Mouse (Mus musculus): Measurements from ENCODE around the gene Prkce. TPM values are rescaled to one million over a fixed set of nuclear protein-coding genes. Genes with fewer than 3 reads are reported as not detected.

Prkce gene
- total RNA-seq, 1 experiment from 2014 or later: 6.4 TPM

DNA sequence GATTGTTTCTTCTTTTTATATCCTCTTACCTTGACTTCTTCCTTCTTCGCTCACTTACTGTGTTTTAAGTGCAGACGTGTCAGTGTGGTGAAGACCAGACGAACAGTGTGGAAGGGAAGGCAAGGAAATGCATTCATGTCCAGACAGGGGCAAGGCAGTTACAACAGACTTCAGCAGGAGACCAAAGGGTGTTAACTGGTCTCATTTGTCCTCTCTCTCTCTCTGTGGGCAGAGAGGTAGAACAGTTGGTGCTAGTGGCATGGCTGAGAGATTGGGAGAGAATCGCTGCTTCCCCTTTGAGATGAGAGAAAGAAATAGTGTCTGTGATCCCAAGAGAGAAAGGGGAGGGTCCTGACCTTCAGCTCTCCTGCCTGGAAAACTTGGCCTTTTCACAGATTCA, 186.5 kb downstream of the Prkce start:
- peak; percentile 43 for ATAC-seq (replicated peaks; ENCODE audit: low read depth, poor library complexity, severe bottlenecking)

DNA sequence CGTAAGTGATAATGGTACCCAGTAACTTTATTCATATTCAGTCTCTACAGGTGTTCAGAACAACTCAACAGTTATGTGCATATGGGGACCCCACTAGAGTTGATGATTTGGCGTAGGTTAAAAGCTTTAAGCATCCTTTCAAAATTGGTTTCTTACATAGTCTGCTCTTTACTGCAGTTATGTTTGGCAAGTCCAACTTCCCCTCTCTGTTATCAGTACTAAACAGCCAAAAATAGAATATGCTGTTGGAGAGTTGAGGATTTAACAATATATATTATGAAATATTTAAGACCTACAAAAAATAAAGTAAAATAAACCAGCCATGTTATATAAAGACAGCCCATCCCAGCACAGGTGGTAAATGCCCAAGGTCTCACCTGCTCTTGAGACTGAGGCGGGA, 187.3 kb downstream of the Prkce start:
- no peak for ATAC-seq (replicated peaks; ENCODE audit: low read depth, poor library complexity, severe bottlenecking)

DNA sequence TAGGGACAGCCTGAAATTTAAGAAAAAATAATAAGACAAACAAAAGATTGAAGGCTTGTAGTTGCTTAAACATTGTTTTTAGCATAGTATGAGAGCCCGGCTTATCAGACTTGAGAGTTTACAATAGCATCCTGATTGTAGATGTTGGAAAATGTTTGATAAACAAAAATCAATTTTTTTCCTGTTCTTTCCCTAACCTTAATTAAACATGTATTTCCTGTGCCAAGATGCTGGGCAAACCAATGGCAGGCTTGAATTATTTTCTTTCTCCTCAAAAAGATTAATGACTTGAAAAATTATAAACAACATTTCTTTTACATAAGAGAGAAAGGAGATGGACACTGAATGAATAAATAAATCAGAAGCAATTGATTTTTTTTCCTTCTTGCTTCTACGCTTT, 187.7 kb downstream of the Prkce start:
- no peak for ATAC-seq (replicated peaks; ENCODE audit: low read depth, poor library complexity, severe bottlenecking)

DNA sequence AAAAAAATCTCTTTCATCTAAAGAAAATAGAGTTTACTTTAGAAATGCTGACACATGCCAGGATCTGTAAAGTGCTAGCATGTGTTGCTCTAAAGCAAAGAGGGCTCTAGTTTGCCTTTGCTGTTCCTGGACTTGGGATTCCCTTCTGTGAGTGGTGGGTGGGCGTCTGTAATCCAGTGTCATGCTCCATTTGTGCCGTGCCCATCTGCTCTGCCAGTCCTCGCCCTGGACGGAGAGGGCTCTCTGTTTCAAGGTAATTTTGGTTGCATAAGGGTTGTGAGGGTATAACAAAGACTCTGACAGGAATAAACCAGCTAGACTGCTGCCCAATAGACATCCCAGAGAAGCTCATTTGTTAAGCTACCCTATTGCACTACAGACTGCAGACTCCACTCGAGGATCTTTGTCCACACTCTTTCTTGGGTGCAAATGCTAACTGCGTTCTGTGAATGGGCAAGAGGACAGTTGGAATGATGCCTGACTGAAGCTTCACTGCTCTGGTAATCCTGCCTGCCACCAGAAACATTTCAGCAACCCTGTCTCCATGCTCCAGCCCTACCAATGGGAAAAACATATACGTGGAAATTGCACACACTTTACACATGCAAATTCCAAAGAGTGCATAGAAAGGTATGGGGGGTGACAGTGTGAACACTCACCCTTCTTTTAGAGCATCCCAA, 188.3 kb downstream of the Prkce start:
- no peak for ATAC-seq (replicated peaks; ENCODE audit: low read depth, poor library complexity, severe bottlenecking)

DNA sequence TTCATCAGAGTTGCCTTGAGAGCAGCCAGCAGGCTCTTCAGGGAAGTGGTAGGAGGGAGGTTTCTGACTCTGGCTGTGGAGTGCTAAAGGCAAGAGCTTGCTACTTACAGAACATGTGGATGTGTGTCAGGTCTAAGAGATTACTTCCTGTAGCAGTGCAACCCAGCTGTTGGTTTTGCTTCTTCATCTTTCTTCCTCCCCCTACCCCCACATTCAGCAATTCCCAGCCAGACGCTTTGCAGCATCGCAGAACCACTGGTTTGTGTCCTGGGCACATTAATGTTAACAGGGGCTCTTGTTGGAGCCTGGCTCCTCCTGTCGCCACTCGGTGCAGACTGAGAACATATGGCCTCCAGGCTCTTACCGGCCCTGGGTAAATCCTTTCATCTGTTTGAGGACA, 190.8 kb downstream of the Prkce start:
- ATAC-seq (replicated peaks; ENCODE audit: low read depth, poor library complexity, severe bottlenecking): peak; percentile 45

DNA sequence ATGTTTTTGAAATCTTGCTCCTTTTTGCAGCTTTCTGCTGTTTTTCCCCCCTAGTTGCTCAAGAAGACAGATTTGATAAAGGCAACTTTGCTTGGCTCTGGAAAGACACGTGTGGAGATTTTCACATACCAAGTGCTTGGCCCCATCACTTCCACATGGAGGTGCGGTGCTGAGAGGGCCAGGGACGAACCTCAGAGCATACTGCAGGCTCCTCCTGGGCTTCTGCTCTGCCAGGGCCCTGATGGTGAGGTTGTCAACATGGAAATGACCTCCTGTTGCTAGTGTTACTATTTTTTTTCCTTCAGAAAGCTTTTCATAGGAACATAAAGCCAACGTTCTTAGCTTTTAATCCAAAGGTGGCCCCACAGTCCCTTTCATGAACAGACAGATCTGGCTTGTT, 191.3 kb downstream of the Prkce start:
- ATAC-seq (replicated peaks; ENCODE audit: low read depth, poor library complexity, severe bottlenecking): no peak

DNA sequence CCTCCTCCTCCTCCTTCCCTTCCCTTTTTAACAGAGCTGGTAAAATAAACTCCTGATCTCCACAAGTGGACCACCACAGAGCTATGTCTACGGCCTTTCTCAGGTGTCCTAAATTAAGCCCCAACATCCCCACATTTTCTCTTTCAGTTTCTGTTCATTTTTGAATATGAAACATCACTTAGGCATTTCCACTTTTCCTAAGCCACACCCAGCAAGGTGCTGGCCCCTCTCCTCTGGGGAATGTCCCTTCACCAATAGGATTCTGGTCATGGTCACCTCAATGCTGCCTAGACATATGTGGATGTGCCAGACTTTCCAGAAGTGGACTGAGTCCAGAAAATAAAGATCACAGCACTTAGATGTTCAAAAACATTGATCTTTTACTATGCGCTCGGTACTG, 193.3 kb downstream of the Prkce start:
- ATAC-seq (replicated peaks; ENCODE audit: low read depth, poor library complexity, severe bottlenecking): no peak

DNA sequence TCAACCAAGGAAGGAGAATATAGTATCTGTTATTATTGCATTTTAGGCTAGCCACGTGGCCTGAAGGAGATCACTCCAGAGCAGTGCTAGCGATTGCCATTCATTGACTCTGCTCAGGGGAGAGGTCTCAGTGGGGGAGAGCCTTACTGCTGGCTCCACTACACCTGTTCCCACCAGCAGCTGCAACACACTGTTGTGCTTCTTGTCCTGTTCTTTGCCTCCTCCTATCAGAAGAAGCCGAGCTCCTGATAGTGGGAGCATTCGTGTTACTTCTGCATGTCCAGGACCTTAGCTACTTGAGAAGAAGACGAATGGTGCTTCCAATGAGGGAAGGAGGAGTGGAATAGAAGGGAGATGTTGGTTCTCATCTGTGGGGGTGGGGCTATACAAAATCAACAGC, 195.8 kb downstream of the Prkce start:
- no peak for ATAC-seq (replicated peaks; ENCODE audit: low read depth, poor library complexity, severe bottlenecking)

DNA sequence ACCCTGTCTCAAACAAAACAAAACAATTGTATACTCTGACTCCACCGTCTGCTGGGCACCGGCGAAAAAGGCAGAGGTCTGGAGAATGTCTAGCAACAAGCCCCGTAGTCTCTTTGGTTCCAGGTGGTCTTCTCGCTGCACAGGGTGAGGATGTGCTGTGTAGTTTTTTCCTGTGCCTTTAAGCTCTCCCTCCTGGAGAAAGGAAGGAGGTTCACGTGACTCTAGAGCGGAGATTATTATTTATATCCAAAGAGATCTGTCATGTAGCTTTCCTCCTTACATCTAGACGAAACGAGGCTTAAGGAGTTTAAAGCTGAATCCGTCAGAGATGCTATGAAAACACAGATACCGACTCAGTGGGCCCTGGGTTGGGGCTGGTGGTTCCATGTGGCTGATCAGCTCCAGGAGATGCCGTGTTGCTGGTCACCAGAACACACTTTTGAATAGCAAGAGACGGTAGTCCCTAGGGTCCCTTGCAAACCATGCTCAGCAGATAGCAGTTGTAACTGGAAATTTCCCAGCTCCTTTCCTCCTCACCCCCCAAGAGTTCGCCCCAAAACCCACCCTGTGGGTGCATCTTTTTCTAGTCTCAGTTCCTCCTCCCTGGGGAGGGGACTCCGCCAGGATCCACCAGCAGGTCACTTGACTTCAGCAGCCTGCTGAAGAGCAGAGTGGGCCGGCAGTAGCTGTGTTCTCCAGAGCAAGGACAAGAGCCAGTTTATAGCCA, 196.9 kb downstream of the Prkce start:
- no peak for ATAC-seq (replicated peaks; ENCODE audit: low read depth, poor library complexity, severe bottlenecking)

DNA sequence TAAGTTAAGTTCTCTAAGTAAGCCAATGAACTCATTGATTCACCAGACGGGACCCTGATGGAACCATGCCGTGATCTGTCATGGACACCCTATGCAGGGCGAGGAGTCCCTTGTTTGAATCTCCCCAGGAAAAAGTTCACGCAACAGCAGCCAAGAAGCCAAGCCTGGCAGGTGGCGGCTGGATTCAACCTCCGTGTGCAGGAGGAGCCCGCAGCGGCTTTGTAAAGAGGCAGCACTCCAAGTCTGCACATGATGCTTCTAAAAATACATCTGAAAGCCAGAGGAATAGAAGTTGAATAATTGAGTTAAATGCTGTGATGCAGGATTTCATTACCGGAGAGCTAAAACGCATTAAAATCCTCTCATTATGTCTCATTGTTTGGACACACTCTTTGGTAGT, 199.3 kb downstream of the Prkce start:
- ATAC-seq (replicated peaks; ENCODE audit: low read depth, poor library complexity, severe bottlenecking): no peak

DNA sequence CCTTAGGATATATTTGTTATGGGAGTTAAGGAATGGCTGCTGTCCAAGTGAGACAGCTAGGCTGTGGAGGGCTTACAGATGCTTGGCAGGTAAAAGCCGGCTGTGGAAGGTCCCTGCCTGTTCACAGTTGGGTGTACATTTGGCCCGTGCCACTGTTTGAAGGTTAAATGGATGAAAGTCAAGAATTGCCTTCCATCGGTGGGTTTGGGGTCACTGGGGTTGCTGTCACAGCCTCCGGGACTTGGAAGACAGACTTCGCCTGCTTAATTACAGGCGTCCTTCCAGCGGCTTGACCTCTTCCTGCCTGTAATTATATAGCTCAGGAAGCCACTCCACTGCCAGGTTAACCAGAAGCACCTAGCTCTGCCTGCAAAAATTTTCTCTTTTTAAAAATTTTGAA, 200.1 kb downstream of the Prkce start:
- no peak for ATAC-seq (replicated peaks; ENCODE audit: low read depth, poor library complexity, severe bottlenecking)

DNA sequence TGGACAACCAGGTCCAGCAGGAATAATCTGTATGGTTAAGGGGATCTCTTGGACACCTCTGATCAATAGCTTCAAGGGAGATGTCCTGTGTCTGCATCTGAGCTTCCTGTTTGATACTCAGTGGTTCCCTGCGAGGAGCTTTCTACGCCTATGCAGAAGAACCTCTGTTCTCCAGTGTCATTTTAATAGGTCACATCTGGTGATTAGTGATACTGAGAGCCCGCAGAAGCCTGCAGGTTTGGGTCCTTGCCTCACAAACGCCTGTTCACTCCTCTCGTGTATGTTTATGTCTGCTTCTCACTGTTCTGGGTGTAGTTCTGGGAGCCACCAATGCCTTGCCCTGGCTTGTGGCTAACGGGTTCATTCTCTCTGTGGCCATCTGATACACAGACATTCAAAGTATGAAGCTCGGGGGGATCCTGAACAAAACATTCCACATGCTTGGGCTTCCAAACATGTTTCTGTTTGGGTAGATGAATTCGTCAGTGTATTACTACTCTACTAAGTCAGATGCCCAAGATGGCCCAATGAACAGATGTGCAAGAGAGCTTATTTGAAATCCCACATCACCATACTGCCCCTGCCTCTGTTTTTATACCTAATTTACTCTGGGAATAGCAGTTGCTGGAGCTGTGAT, 202.6 kb downstream of the Prkce start:
- no peak for ATAC-seq (replicated peaks; ENCODE audit: low read depth, poor library complexity, severe bottlenecking)

DNA sequence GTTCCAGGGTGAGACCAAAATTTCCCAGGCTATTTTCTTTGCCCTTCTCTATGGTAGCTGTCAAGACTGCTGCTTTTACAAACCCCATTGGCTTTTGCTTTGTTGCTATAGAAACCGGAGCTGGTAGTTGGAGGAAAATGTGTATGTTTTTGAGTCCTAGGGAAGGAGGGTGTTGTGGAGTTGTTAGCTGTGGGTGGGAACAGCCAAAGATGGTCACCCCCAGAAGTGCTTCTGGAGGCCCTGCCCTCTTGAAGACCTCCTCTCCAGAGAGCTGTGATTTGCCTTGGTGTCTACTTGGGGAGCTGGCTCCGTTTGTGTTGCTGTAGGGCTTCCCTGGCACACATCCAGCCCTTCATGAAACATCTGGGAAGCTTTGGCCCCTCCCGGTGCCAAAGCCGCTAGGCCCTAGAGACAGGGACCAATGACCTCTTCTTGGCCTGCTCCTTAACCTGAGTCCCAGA, 203.5 kb downstream of the Prkce start:
- ATAC-seq (replicated peaks; ENCODE audit: low read depth, poor library complexity, severe bottlenecking): no peak

DNA sequence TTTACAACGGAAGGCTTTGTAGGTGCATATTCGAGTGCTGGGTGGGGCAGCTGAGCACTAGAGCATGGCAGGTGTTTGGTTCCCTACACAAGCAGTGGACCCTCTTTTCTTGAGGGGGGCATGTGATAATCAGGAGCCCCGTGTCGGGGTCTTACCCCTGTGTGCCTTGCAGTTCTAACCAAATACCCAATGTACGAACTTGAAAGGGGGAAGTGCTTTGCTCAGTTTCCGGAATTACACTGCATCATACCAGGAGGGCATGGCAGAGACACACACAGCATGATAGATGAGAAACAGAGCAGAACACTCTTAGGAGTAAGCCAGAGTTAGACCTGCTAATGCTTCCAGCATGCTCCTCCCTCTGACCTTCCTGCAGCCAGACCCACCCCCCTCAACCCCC, 208.8 kb downstream of the Prkce start:
- peak; percentile 41 for ATAC-seq (replicated peaks; ENCODE audit: low read depth, poor library complexity, severe bottlenecking)

DNA sequence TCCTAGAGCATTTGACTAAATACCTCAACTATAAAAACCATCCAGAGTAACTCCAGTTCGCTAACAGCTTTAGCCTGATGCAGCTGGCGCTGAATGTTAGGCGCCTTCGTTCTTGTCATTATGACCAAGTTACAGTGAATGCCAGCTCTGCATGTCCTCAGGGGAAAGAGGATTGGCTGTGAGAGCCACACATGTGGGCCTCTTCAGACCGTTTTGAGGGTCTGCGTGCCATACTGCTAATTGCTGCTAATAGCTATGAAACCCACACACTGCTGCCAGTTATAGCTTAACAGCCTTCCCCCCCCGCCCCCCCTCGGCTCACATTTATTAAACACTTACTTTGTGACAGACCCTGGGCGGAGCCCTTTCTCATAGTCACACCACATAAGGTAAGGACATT, 210.3 kb downstream of the Prkce start:
- ATAC-seq (replicated peaks; ENCODE audit: low read depth, poor library complexity, severe bottlenecking): no peak

DNA sequence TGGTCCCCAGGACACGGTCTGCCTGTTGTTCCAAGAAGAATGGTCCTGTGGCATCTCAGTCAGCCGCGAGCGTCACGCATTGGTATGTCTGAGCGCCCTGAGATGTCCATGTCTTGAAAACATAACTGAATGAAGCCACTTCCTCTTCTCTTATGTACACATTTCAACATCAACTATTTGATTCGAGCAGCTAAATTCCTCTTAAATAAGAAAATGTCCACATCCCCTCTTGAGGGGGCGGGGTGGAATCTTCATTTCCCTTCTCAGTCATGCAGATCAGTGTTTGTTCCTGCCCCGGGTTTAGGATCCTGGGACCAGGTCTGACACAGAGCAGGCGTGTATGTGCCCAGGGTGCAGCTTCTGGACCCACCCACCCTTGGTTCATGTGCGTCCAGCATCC, 211.0 kb downstream of the Prkce start:
- peak; percentile 78 for ATAC-seq (replicated peaks; ENCODE audit: low read depth, poor library complexity, severe bottlenecking)

DNA sequence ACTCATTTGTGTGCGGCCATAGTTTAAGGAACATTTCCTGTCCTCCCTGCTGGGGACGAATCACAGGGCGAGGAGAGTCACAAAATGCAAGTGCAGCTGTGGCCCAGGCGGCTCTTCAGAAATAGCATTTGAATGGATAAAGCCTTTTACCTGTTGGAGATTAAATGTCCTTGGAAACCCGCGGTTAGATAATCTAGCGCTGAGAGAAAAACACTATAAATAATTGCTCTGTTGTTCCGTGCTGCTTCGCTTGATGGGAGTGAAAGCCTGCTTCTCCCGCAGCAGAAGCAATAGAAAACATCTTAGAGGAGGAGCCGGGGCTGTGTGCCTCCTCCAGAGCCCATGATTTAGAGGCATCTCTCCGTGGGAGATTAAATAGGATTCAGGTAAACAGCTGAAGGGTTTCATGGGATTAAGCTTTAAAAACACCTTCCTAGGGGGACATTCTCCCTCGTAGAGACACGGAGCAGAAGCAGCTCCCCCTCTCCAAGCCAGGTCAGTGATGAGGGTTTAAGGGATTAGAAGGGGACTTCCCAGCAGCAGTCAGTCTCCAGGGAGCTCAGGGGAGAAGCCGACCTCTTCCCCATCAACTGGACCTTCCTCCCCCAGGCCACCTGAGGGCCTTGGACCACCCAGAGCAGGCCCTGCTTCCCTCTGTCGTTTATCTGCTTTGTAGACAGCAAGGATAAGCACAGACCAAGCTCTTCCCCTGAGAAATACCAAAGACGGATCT, 212.0 kb downstream of the Prkce start:
- no peak for ATAC-seq (replicated peaks; ENCODE audit: low read depth, poor library complexity, severe bottlenecking)

DNA sequence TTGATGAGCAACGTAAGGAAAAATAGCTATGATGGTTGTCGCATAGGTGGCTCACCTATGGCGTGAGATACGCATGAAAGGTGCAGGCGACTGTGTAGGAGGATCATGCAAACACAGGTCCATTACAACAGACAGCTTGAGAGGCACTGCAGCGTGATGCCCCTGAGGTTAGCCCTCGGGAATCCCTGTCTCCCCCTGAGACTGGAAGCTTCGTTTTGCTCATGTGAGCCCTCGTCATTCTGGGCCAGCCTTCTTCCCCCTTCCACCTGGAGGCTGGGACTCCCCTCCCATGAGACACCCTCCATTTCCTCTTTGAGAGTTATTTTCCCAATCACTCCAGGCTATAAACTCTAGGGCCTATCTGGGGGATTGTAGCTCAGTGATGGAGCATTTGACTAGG, 213.9 kb downstream of the Prkce start:
- ATAC-seq (replicated peaks; ENCODE audit: low read depth, poor library complexity, severe bottlenecking): no peak

DNA sequence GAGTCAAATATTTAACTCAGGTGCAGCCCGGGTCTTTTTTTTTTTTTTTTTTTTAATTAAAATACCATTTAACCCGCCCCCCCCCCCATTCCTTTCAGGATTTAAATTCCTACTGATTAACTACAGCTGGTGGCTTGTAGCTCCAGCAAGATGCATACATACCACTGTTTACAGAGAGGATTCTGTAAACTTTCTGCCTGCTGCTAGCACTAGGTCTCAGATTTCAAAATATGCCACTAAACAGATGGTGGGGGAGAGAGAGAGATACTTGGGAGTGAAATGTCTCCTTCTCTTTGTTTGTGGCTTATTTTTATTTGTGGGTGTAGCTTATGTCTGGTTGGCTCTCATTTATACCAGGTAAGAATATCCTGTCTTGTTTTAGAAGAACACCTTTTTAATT, 215.3 kb downstream of the Prkce start:
- ATAC-seq (replicated peaks; ENCODE audit: low read depth, poor library complexity, severe bottlenecking): no peak

DNA sequence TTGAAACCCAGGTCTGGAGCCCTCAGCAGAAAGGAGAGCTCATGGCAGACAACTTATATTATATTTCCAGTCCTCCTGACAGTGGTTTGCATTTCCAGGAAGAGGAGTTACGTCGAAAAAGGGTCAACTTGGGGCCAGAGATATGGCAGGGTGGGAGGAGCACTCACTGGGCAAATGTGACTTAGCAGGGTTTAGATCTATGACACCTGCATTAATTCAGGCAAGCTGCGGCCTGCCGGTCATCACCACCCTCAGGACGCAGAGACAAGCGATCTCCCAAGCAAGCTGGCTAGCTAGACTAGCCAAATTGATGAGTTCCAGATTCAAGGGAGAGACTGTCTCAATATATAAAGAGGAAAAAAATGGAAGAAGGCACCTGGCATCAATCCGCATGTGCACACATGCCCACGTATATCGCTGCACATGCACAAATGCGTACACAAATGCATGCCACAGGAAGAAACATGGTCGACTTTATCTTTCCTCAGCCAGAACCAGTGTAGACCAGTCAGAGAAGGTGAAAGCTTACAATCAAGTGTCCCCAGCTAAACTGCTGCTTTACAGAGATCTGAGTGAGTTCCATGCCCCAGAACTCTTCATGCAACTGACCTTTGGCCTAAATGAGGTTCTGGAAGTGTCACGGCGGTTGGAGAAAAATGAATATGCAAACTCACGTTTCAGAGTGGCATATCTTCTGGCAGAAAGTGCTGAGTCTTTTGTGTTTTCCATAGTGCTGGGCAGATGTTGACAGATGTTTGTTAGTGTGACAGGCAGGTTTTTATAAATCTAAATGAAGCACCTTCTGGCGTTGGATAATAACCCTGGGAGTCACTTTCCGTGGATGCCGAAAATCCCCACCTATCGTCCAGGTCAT, 216.4 kb downstream of the Prkce start:
- no peak for ATAC-seq (replicated peaks; ENCODE audit: low read depth, poor library complexity, severe bottlenecking)
